Mouse (Mus musculus) erythroblast, embryonic 14.5 days (primary cell): ENCODE data around the gene Pla2g4f.

ENCODE experiments used
- GATA1 ChIP-seq: IDR thresholded peaks from 2 replicates; pipeline ENCODE4 v1.6.1; 2012; ENCODE audit warnings: low read length, inconsistent platforms, mixed read lengths
- TAL1 ChIP-seq: IDR thresholded peaks from 3 replicates; pipeline ENCODE4 v1.6.1; 2012; ENCODE audit warnings: low read length, inconsistent platforms, mixed read lengths

- TF ChIP-seq GATA1 (no peak), TAL1 (no peak)
These were observed 9.9 kb downstream of the Pla2g4f start for GRCm38 (mm10) chr2:120304113-120304512.
